Mouse (Mus musculus): ENCODE measurements around the gene Btrc. TPM values are rescaled to one million over a fixed set of nuclear protein-coding genes. Genes with fewer than 3 reads are reported as not detected.
A peak's percentile ranks its signal among the peaks of the same experiment; 100 is the strongest.

Gene Btrc
- 34.8 and 36.2 TPM in 2 replicates for polyA plus RNA-seq (2015; fragmentation: Nextera tagmentation; extraction: Ambion mirVana)

- H3K9me3 ChIP-seq (ENCODE audit: control insufficient read depth, low read length) = no peaks in the 10 kb centered on the region
- no peaks in the 10 kb centered on the region; the same call in 1 of the 2 replicates for H3K4me1 ChIP-seq (replicated peaks; ENCODE audit: control insufficient read depth, insufficient read depth, low read length)
- H3K36me3 ChIP-seq (ENCODE audit: control insufficient read depth, insufficient read depth, low read length) = no peaks in the 10 kb centered on the region
- peak within 1 kb of the TSS; percentile 78 for H3K9ac ChIP-seq (ENCODE audit: low read length)
- ATAC-seq (ENCODE audit: low read depth) = peak; percentile 99
- under 1% methylated on average over 42 of the region's 42 CpGs for WGBS
- peak within 1 kb of the TSS; percentile 93 for H3K4me3 ChIP-seq (ENCODE audit: low read length)
- no peaks in the 10 kb centered on the region for H3K27me3 ChIP-seq (ENCODE audit: control insufficient read depth, insufficient read depth, low read depth, low read length)
- peak within 1 kb of the TSS; percentile 94 for H3K27ac ChIP-seq (ENCODE audit: low read length)
- peak within 1 kb of the TSS; percentile 80 for H3K4me2 ChIP-seq (ENCODE audit: low read depth, low read length)
These were observed at the start of gene Btrc for GRCm38 (mm10) chr19:45363384-45363926. TSS of gene Btrc (plus strand) at chr19:45363734.

GRCm38 (mm10) chr19:45317473-45317882, 46.1 kb upstream of the Btrc start:
- Histone ChIP-seq H3K9me3 (ENCODE audit: control insufficient read depth, low read length) (no peaks in the 10 kb centered on the region), H3K27me3 (ENCODE audit: control insufficient read depth, insufficient read depth, low read depth, low read length) (no peaks in the 10 kb centered on the region), H3K36me3 (ENCODE audit: control insufficient read depth, insufficient read depth, low read length) (no peaks in the 10 kb centered on the region), H3K4me3 (ENCODE audit: low read length) (no peak overlapping the region), H3K4me2 (ENCODE audit: low read depth, low read length) (0 out of 2 replicates have a peak overlapping the region, but pooled peaks have one; percentile 4), H3K27ac (ENCODE audit: low read length) (no peak overlapping the region), H3K4me1 (replicated peaks; ENCODE audit: control insufficient read depth, insufficient read depth, low read length) (no peaks in the 10 kb centered on the region), H3K9ac (ENCODE audit: low read length) (no peak overlapping the region)
- ATAC-seq (ENCODE audit: low read depth) = peak; percentile 43; the same call in 1 of the 2 replicates
- WGBS = 15% methylated on average over 13 of the region's 13 CpGs

GRCm38 (mm10) chr19:45321062-45321461, 42.5 kb upstream of the Btrc start:
- Histone ChIP-seq H3K36me3 (ENCODE audit: control insufficient read depth, insufficient read depth, low read length) (no peaks in the 10 kb centered on the region), H3K9ac (ENCODE audit: low read length) (no peak overlapping the region), H3K4me1 (replicated peaks; ENCODE audit: control insufficient read depth, insufficient read depth, low read length) (no peaks in the 10 kb centered on the region), H3K9me3 (ENCODE audit: control insufficient read depth, low read length) (no peaks in the 10 kb centered on the region), H3K27ac (ENCODE audit: low read length) (no peak overlapping the region), H3K27me3 (ENCODE audit: control insufficient read depth, insufficient read depth, low read depth, low read length) (no peaks in the 10 kb centered on the region), H3K4me3 (ENCODE audit: low read length) (no peak overlapping the region), H3K4me2 (ENCODE audit: low read depth, low read length) (no peak overlapping the region)
- 47% methylated on average over 5 of the region's 5 CpGs for WGBS
- ATAC-seq (ENCODE audit: low read depth) = no peak

- Histone ChIP-seq H3K4me2 (ENCODE audit: low read depth, low read length) (no peak overlapping the region), H3K9ac (ENCODE audit: low read length) (no peak overlapping the region), H3K36me3 (ENCODE audit: control insufficient read depth, insufficient read depth, low read length) (no peaks in the 10 kb centered on the region), H3K4me3 (ENCODE audit: low read length) (no peak overlapping the region), H3K9me3 (ENCODE audit: control insufficient read depth, low read length) (no peaks in the 10 kb centered on the region), H3K27me3 (ENCODE audit: control insufficient read depth, insufficient read depth, low read depth, low read length) (peaks cover 14% of the 10 kb centered on the region), H3K27ac (ENCODE audit: low read length) (no peak overlapping the region), H3K4me1 (replicated peaks; ENCODE audit: control insufficient read depth, insufficient read depth, low read length) (no peaks in the 10 kb centered on the region)
- ATAC-seq (ENCODE audit: low read depth) = no peak
- 48% methylated on average over 3 of the region's 3 CpGs for WGBS
These were observed 34.5 kb upstream of the Btrc start for GRCm38 (mm10) chr19:45329039-45329438.

GRCm38 (mm10) chr19:45329748-45330298, 33.7 kb upstream of the Btrc start:
- Histone ChIP-seq H3K4me1 (replicated peaks; ENCODE audit: control insufficient read depth, insufficient read depth, low read length) (no peaks in the 10 kb centered on the region), H3K36me3 (ENCODE audit: control insufficient read depth, insufficient read depth, low read length) (no peaks in the 10 kb centered on the region), H3K27ac (ENCODE audit: low read length) (no peak overlapping the region), H3K4me2 (ENCODE audit: low read depth, low read length) (no peak overlapping the region), H3K4me3 (ENCODE audit: low read length) (no peak overlapping the region), H3K27me3 (ENCODE audit: control insufficient read depth, insufficient read depth, low read depth, low read length) (peaks cover 14% of the 10 kb centered on the region), H3K9me3 (ENCODE audit: control insufficient read depth, low read length) (no peaks in the 10 kb centered on the region), H3K9ac (ENCODE audit: low read length) (no peak overlapping the region)
- no peak for ATAC-seq (ENCODE audit: low read depth)
- 15% methylated on average over 24 of the region's 24 CpGs for WGBS

- Histone ChIP-seq H3K36me3 (ENCODE audit: control insufficient read depth, insufficient read depth, low read length) (no peaks in the 10 kb centered on the region), H3K4me1 (replicated peaks; ENCODE audit: control insufficient read depth, insufficient read depth, low read length) (no peaks in the 10 kb centered on the region), H3K9me3 (ENCODE audit: control insufficient read depth, low read length) (no peaks in the 10 kb centered on the region), H3K9ac (ENCODE audit: low read length) (no peak overlapping the region), H3K4me2 (ENCODE audit: low read depth, low read length) (no peak overlapping the region), H3K27ac (ENCODE audit: low read length) (no peak overlapping the region), H3K27me3 (ENCODE audit: control insufficient read depth, insufficient read depth, low read depth, low read length) (no peaks in the 10 kb centered on the region), H3K4me3 (ENCODE audit: low read length) (no peak overlapping the region)
- WGBS = 79% methylated on average over 6 of the region's 6 CpGs
- no peak for ATAC-seq (ENCODE audit: low read depth)
These were observed 26.8 kb upstream of the Btrc start for GRCm38 (mm10) chr19:45336718-45337117.

GRCm38 (mm10) chr19:45338182-45338581, 25.4 kb upstream of the Btrc start:
- 61% methylated on average over 10 of the region's 10 CpGs for WGBS
- H3K4me3 ChIP-seq (ENCODE audit: low read length) = no peak overlapping the region

GRCm38 (mm10) chr19:45343941-45344340, 19.6 kb upstream of the Btrc start:
- no peak overlapping the region for H3K9ac ChIP-seq (ENCODE audit: low read length)
- no peaks in the 10 kb centered on the region for H3K4me1 ChIP-seq (replicated peaks; ENCODE audit: control insufficient read depth, insufficient read depth, low read length)
- no peaks in the 10 kb centered on the region for H3K9me3 ChIP-seq (ENCODE audit: control insufficient read depth, low read length)
- 53% methylated on average over 5 of the region's 5 CpGs for WGBS
- ATAC-seq (ENCODE audit: low read depth) = no peak
- H3K4me3 ChIP-seq (ENCODE audit: low read length) = no peak overlapping the region
- no peak overlapping the region for H3K27ac ChIP-seq (ENCODE audit: low read length)
- no peaks in the 10 kb centered on the region for H3K36me3 ChIP-seq (ENCODE audit: control insufficient read depth, insufficient read depth, low read length)
- no peaks in the 10 kb centered on the region for H3K27me3 ChIP-seq (ENCODE audit: control insufficient read depth, insufficient read depth, low read depth, low read length)
- H3K4me2 ChIP-seq (ENCODE audit: low read depth, low read length) = no peak overlapping the region

More at GRCm38 (mm10) chr19:45338182-45338581, 25.4 kb upstream of the Btrc start:
- H3K9me3 ChIP-seq (ENCODE audit: control insufficient read depth, low read length) = no peaks in the 10 kb centered on the region
- H3K27ac ChIP-seq (ENCODE audit: low read length) = no peak overlapping the region
- no peaks in the 10 kb centered on the region for H3K27me3 ChIP-seq (ENCODE audit: control insufficient read depth, insufficient read depth, low read depth, low read length)
- no peaks in the 10 kb centered on the region for H3K4me1 ChIP-seq (replicated peaks; ENCODE audit: control insufficient read depth, insufficient read depth, low read length)
- ATAC-seq (ENCODE audit: low read depth) = no peak
- no peak overlapping the region for H3K4me2 ChIP-seq (ENCODE audit: low read depth, low read length)
- no peak overlapping the region for H3K9ac ChIP-seq (ENCODE audit: low read length)
- H3K36me3 ChIP-seq (ENCODE audit: control insufficient read depth, insufficient read depth, low read length) = no peaks in the 10 kb centered on the region

GRCm38 (mm10) chr19:45348188-45348587, 15.3 kb upstream of the Btrc start:
- H3K9ac ChIP-seq (ENCODE audit: low read length) = no peak overlapping the region
- no peak overlapping the region for H3K27ac ChIP-seq (ENCODE audit: low read length)
- no peaks in the 10 kb centered on the region for H3K27me3 ChIP-seq (ENCODE audit: control insufficient read depth, insufficient read depth, low read depth, low read length)
- no peak overlapping the region for H3K4me3 ChIP-seq (ENCODE audit: low read length)
- WGBS = 41% methylated on average over 4 of the region's 4 CpGs
- H3K9me3 ChIP-seq (ENCODE audit: control insufficient read depth, low read length) = no peaks in the 10 kb centered on the region
- no peak for ATAC-seq (ENCODE audit: low read depth)
- no peaks in the 10 kb centered on the region for H3K36me3 ChIP-seq (ENCODE audit: control insufficient read depth, insufficient read depth, low read length)
- H3K4me2 ChIP-seq (ENCODE audit: low read depth, low read length) = no peak overlapping the region
- H3K4me1 ChIP-seq (replicated peaks; ENCODE audit: control insufficient read depth, insufficient read depth, low read length) = no peaks in the 10 kb centered on the region

All from lung, embryonic 16.5 days (tissue).